Mouse (Mus musculus) erythroblast, embryonic 14.5 days (primary cell): ENCODE results near the gene Serinc5.

ENCODE experiments used
- GATA1 ChIP-seq: IDR thresholded peaks from 2 replicates; pipeline ENCODE4 v1.6.1; 2012; ENCODE audit warnings: low read length, inconsistent platforms, mixed read lengths
- TAL1 ChIP-seq: IDR thresholded peaks from 3 replicates; pipeline ENCODE4 v1.6.1; 2012; ENCODE audit warnings: low read length, inconsistent platforms, mixed read lengths

DNA sequence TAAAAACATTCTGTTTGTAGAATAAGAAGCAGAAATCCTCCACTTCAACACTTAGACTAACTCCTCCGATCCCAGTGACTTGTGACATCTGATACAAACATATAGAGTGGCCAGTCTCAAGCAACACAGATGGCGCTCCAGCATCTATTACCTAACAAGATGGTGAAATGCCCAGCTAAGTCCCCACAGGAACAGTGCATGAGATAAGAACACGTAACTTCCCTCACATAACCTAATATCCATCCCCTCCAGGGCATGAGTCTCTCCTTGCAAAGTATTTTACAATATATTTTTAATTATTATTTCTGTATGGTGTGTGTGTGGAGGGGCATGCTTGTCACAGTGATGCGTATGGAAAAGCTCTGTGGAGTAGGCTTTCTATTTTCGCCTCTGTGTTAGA, 15.8 kb downstream of the Serinc5 start:
- TF ChIP-seq GATA1, result no peak
- TF ChIP-seq TAL1, result no peak
